Mouse (Mus musculus): ENCODE data around the gene Plpp1. TPM values are rescaled to one million over a fixed set of nuclear protein-coding genes. Genes with fewer than 3 reads are reported as not detected.
A peak's percentile ranks its signal among the peaks of the same experiment; 100 is the strongest.

Gene Plpp1
- total and polyA plus RNA-seq, 3 experiments: 1.5 to 19.4 (median 3.4) TPM

DNA sequence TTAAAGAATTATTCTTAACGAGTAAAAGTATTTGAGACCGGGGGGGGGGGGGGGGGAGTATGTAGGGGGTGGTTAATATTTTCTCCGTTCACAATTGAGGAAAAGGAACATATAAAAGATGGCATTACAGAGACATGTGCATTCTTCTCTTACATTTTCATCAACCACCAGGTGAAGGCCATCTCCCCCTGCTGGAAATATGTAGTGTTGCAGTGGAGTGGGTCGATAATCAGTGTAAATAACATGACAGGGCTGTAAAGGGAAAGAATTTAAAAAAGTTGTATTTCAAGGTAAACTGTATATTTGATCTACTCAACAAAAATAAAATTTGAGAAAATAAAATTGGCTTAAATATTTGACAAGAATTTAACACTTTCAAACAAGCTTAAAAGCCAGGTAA, 109.1 kb downstream of the Plpp1 start:
- ATAC-seq (ENCODE audit: extremely low read depth, insufficient number of reproducible peaks, low FRiP score, poor library complexity, severe bottlenecking): no peak
- peak; percentile 4 for DNase-seq (ENCODE audit: low spot score)
- Histone ChIP-seq H3K36me3 (replicated peaks) (peaks cover 83% of the 10 kb centered on the region), H3K9me3 (replicated peaks) (no peaks in the 10 kb centered on the region), H3K4me3 (ENCODE audit: low read depth, low read length) (no peak overlapping the region), H3K4me1 (ENCODE audit: insufficient read depth, low read depth, low read length) (no peaks in the 10 kb centered on the region), H3K27me3 (ENCODE audit: insufficient read depth, low read length) (no peaks in the 10 kb centered on the region)
- peak; percentile 42; the same call in 1 of the 2 replicates for TF ChIP-seq CTCF (IDR thresholded peaks at IDR 0.05; ENCODE audit: low read depth, low read length)
- no peak for TF ChIP-seq POLR2AphosphoS5 (IDR thresholded peaks at IDR 0.05; ENCODE audit: insufficient replicate concordance, low read depth, low read length)
- TF ChIP-seq TAL1 (conservative IDR thresholded peaks at IDR 0.05; ENCODE audit: low read depth, low read length): no peak

- Histone ChIP-seq H3K27me3 (ENCODE audit: insufficient read depth, low read length) (no peaks in the 10 kb centered on the region), H3K4me3 (ENCODE audit: low read depth, low read length) (no peak overlapping the region), H3K4me1 (ENCODE audit: insufficient read depth, low read depth, low read length) (no peaks in the 10 kb centered on the region), H3K9me3 (replicated peaks) (no peaks in the 10 kb centered on the region), H3K36me3 (replicated peaks) (peaks cover 79% of the 10 kb centered on the region)
- TF ChIP-seq GATA1 (IDR thresholded peaks at IDR 0.05; ENCODE audit: borderline replicate concordance, low read length) (no peak), POLR2AphosphoS5 (IDR thresholded peaks at IDR 0.05; ENCODE audit: insufficient replicate concordance, low read depth, low read length) (no peak), GATA2 (IDR thresholded peaks at IDR 0.05; ENCODE audit: borderline replicate concordance, low read depth, low read length) (no peak), CTCF (IDR thresholded peaks at IDR 0.05; ENCODE audit: low read depth, low read length) (no peak), TAL1 (conservative IDR thresholded peaks at IDR 0.05; ENCODE audit: low read depth, low read length) (no peak)
- DNase-seq (ENCODE audit: low spot score): no peak
- no peak for ATAC-seq (ENCODE audit: extremely low read depth, insufficient number of reproducible peaks, low FRiP score, poor library complexity, severe bottlenecking)
Observed at GRCm38 (mm10) chr13:112910434-112910833, 109.8 kb downstream of the Plpp1 start.

Other genes with a start within 250 kb of the Plpp1 start
- not detected in 2 replicates for gene Il31ra, start 206.4 kb upstream of the Plpp1 start, total RNA-seq (2014; fragmentation: Nextera tagmentation)
- gene Il31ra, start 206.4 kb upstream of the Plpp1 start, total RNA-seq (2017): 0.05 TPM in 1 of 2 replicates, not detected in the other
- gene Il31ra, start 206.4 kb upstream of the Plpp1 start, polyA plus RNA-seq (2012): not detected in 2 replicates
- gene Ddx4, start 148.3 kb upstream of the Plpp1 start, total RNA-seq (2014; fragmentation: Nextera tagmentation): not detected in 2 replicates
- gene Ddx4, start 148.3 kb upstream of the Plpp1 start, total RNA-seq (2017): 0.16 TPM in 1 of 2 replicates, not detected in the other
- not detected in 2 replicates for gene Ddx4, start 148.3 kb upstream of the Plpp1 start, polyA plus RNA-seq (2012)
- 68.8 and 89.5 TPM in 2 replicates for gene Slc38a9, start 140.0 kb upstream of the Plpp1 start, total RNA-seq (2014; fragmentation: Nextera tagmentation)
- gene Slc38a9, start 140.0 kb upstream of the Plpp1 start, total RNA-seq (2017): 29.5 and 31.7 TPM in 2 replicates
- gene Slc38a9, start 140.0 kb upstream of the Plpp1 start, polyA plus RNA-seq (2012): 1.4 and 1.6 TPM in 2 replicates
- gene Mtrex, start 126.6 kb downstream of the Plpp1 start, total RNA-seq (2014; fragmentation: Nextera tagmentation): 84.2 and 84.7 TPM in 2 replicates
- gene Mtrex, start 126.6 kb downstream of the Plpp1 start, total RNA-seq (2017): 56.3 and 71.1 TPM in 2 replicates
- 4.1 and 4.7 TPM in 2 replicates for gene Mtrex, start 126.6 kb downstream of the Plpp1 start, polyA plus RNA-seq (2012)
- gene Dhx29, start 126.7 kb downstream of the Plpp1 start, total RNA-seq (2014; fragmentation: Nextera tagmentation): 54.4 and 57.6 TPM in 2 replicates
- gene Dhx29, start 126.7 kb downstream of the Plpp1 start, total RNA-seq (2017): 19.4 and 20.1 TPM in 2 replicates
- 7.2 and 7.3 TPM in 2 replicates for gene Dhx29, start 126.7 kb downstream of the Plpp1 start, polyA plus RNA-seq (2012)
- not detected in 2 replicates for gene Ccno, start 187.0 kb downstream of the Plpp1 start, total RNA-seq (2014; fragmentation: Nextera tagmentation)
- gene Ccno, start 187.0 kb downstream of the Plpp1 start, total RNA-seq (2017): 0.05 and 0.06 TPM in 2 replicates
- not detected in 2 replicates for gene Ccno, start 187.0 kb downstream of the Plpp1 start, polyA plus RNA-seq (2012)
- not detected in 2 replicates for gene Mcidas, start 193.1 kb downstream of the Plpp1 start, total RNA-seq (2014; fragmentation: Nextera tagmentation)
- gene Mcidas, start 193.1 kb downstream of the Plpp1 start, total RNA-seq (2017): 0.05 TPM in 1 of 2 replicates, not detected in the other
- gene Mcidas, start 193.1 kb downstream of the Plpp1 start, polyA plus RNA-seq (2012): not detected in 2 replicates
- gene Cdc20b, start 234.3 kb downstream of the Plpp1 start, total RNA-seq (2014; fragmentation: Nextera tagmentation): not detected in 2 replicates
- gene Cdc20b, start 234.3 kb downstream of the Plpp1 start, total RNA-seq (2017): not detected in 2 replicates
- gene Cdc20b, start 234.3 kb downstream of the Plpp1 start, polyA plus RNA-seq (2012): not detected in 2 replicates
- not detected in 2 replicates for gene Gpx8, start 245.6 kb downstream of the Plpp1 start, total RNA-seq (2014; fragmentation: Nextera tagmentation)
- 0.16 TPM in 1 of 2 replicates, not detected in the other for gene Gpx8, start 245.6 kb downstream of the Plpp1 start, total RNA-seq (2017)
- not detected in 2 replicates for gene Gpx8, start 245.6 kb downstream of the Plpp1 start, polyA plus RNA-seq (2012)